In genomic region chr10:57557597-57557996, GRCm38 (mm10) we compare ENCODE assay signal across 17 mouse cellular contexts.
"Had no signal": no experiment of that assay in that cellular context is flagged by ENCODE, and none has a peak within 500 bp of the region (broad histone marks: within the 10 kb centered on the region; RNA-seq: fewer than 3 reads in every experiment).

No protein-coding gene starts in this region.

- H3K4me3 ChIP-seq: liver, embryonic 12.5 days; lung, embryonic 15.5 days; midbrain, embryonic 10.5 days; midbrain, embryonic 12.5 days; myocyte; neural tube, embryonic 13.5 days; neural tube, embryonic 15.5 days had no signal

- H3K27me3 ChIP-seq: liver, embryonic 12.5 days; lung, embryonic 15.5 days; midbrain, embryonic 12.5 days; neural tube, embryonic 13.5 days; neural tube, embryonic 15.5 days had no signal

- H3K27ac ChIP-seq: liver, embryonic 12.5 days; liver, embryonic 14.5 days; lung, embryonic 15.5 days; midbrain, embryonic 10.5 days; midbrain, embryonic 12.5 days; neural tube, embryonic 13.5 days; neural tube, embryonic 15.5 days had no signal

- H3K36me3 ChIP-seq: liver, embryonic 12.5 days; lung, embryonic 15.5 days; midbrain, embryonic 10.5 days; midbrain, embryonic 12.5 days; neural tube, embryonic 13.5 days; neural tube, embryonic 15.5 days had no signal

- H3K9ac ChIP-seq: liver, embryonic 12.5 days; liver, embryonic 14.5 days; lung, embryonic 15.5 days; midbrain, embryonic 12.5 days; neural tube, embryonic 13.5 days; neural tube, embryonic 15.5 days had no signal

- H3K4me2 ChIP-seq: liver, embryonic 12.5 days; lung, embryonic 15.5 days; midbrain, embryonic 12.5 days; neural tube, embryonic 13.5 days; neural tube, embryonic 15.5 days had no signal

- ATAC-seq: liver, embryonic 12.5 days; lung, postnatal 0 days; midbrain, embryonic 16.5 days had no signal

- H3K4me1 ChIP-seq: liver, embryonic 12.5 days; lung, embryonic 15.5 days; midbrain, embryonic 12.5 days; neural tube, embryonic 13.5 days; neural tube, embryonic 15.5 days had no signal

- DNase-seq: lung, adult 18-20 months; lung, postnatal 4 days; midbrain, embryonic 14.5 days; right cerebral cortex, postnatal 14 days; thymus, adult 2 months; thymus, postnatal 25 days; thymus, postnatal 4 days had no signal

- H3K9me3 ChIP-seq: liver, embryonic 12.5 days; lung, embryonic 15.5 days; midbrain, embryonic 10.5 days; midbrain, embryonic 12.5 days; neural tube, embryonic 13.5 days; neural tube, embryonic 15.5 days had no signal
